9 mouse cellular contexts compared by ENCODE assay signal in the genomic region with DNA sequence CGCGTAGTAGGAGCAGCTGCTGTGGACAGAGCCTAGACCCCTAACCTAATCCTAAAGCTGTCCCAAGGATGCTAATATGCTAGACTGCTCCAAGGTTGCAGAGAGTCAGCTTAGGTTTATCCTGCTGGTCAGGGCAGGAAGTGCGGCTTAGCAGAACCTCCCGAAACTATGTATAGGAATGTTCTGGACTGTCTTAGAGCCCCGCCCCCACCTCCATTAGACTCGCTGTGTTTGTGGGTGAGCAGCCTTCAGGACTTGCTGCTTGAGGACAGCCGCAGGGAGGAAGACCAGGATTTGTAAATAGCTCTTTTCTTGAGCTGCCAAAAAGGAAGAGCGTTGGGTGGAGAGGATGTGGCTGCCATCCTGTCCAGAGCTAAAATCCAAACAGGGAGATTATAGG. TPM values are rescaled to one million over a fixed set of nuclear protein-coding genes. Genes with fewer than 3 reads are reported as not detected.
DNase-seq lines count a peak whose midpoint lies in the region; ATAC-seq and TF ChIP-seq lines count a peak whose summit lies in the region.
"Had no signal": no experiment of that assay in that cellular context is flagged by ENCODE, and none has a peak within 500 bp of the region (broad histone marks: within the 10 kb centered on the region; RNA-seq: fewer than 3 reads in every experiment).

No protein-coding gene starts in this region.

- peak; percentile 97 for DNase-seq in heart, adult 11 months
- DNase-seq in heart, embryonic 10.5 days (ENCODE audit: low spot score): no peak
- DNase-seq in NIH3T3 (ENCODE audit: low read depth): peak; percentile 64
- peak; percentile 47 to 48 for DNase-seq in heart, postnatal 10 days
- DNase-seq in lung, postnatal 0 days (ENCODE audit: low spot score): peak; percentile 83
- no peak for DNase-seq in cerebellum, postnatal 10 days
- DNase-seq in right cerebral cortex, postnatal 14 days: no peak

- no peak overlapping the region for H3K27ac ChIP-seq in heart, embryonic 10.5 days
- peak overlapping the region; percentile 84 for H3K27ac ChIP-seq in lung, postnatal 0 days (ENCODE audit: low read length)
- no peak overlapping the region for H3K27ac ChIP-seq in forebrain, embryonic 15.5 days (replicated peaks)

- peak; percentile 80 for ATAC-seq in lung, postnatal 0 days
- no peak for ATAC-seq in forebrain, embryonic 15.5 days (replicated peaks)

- intact Hi-C loops in heart, postnatal 10 days (cut with DNase I): no loop called here

- peak; percentile 93 for TF ChIP-seq EP300 in lung, postnatal 0 days (IDR thresholded peaks at IDR 0.05)

- no peak overlapping the region for H3K4me3 ChIP-seq in heart, embryonic 10.5 days
- H3K4me3 ChIP-seq in lung, postnatal 0 days (ENCODE audit: low read depth, low read length): no peak overlapping the region
- H3K4me3 ChIP-seq in forebrain, embryonic 15.5 days: no peak overlapping the region

- 72% methylated on average over 8 of the region's 8 CpGs for WGBS in heart, embryonic 10.5 days
- WGBS in lung, postnatal 0 days: 46% methylated on average over 8 of the region's 8 CpGs
- 80% methylated on average over 8 of the region's 8 CpGs for WGBS in forebrain, embryonic 15.5 days

- no peaks in the 10 kb centered on the region for H3K36me3 ChIP-seq in heart, embryonic 10.5 days
- no peaks in the 10 kb centered on the region for H3K36me3 ChIP-seq in lung, postnatal 0 days (ENCODE audit: insufficient read depth, low read length)
- no peaks in the 10 kb centered on the region for H3K36me3 ChIP-seq in forebrain, embryonic 15.5 days

- H3K4me1 ChIP-seq in heart, embryonic 10.5 days: peaks cover 40% of the 10 kb centered on the region
- peaks cover 28% of the 10 kb centered on the region; the same call in 1 of the 2 replicates for H3K4me1 ChIP-seq in lung, postnatal 0 days (ENCODE audit: insufficient read depth, low read depth, low read length)
- peaks cover 24% of the 10 kb centered on the region for H3K4me1 ChIP-seq in forebrain, embryonic 15.5 days

- TF ChIP-seq CTCF in lung, postnatal 0 days (IDR thresholded peaks at IDR 0.05): peak; percentile 74

- no peaks in the 10 kb centered on the region for H3K9me3 ChIP-seq in heart, embryonic 10.5 days
- no peaks in the 10 kb centered on the region for H3K9me3 ChIP-seq in lung, postnatal 0 days (ENCODE audit: low read length)
- H3K9me3 ChIP-seq in forebrain, embryonic 15.5 days: no peaks in the 10 kb centered on the region
- H3K9me3 ChIP-seq: G1E had no signal

- H3K9ac ChIP-seq in lung, postnatal 0 days (replicated peaks; ENCODE audit: low read depth): no peak overlapping the region
- no peak overlapping the region for H3K9ac ChIP-seq in forebrain, embryonic 15.5 days (replicated peaks)

- H3K4me2 ChIP-seq in lung, postnatal 0 days (replicated peaks; ENCODE audit: low read depth, low read length): peak overlapping the region; percentile 22
- no peak overlapping the region for H3K4me2 ChIP-seq in forebrain, embryonic 15.5 days (replicated peaks)

- H3K27me3 ChIP-seq in heart, embryonic 10.5 days (ENCODE audit: insufficient read depth, poor library complexity, severe bottlenecking): no peaks in the 10 kb centered on the region
- H3K27me3 ChIP-seq in lung, postnatal 0 days (replicated peaks; ENCODE audit: insufficient read depth, low read length): no peaks in the 10 kb centered on the region
- H3K27me3 ChIP-seq in forebrain, embryonic 15.5 days: no peaks in the 10 kb centered on the region

RNA-seq across cellular contexts. Expression of a gene that starts 59.7 kb away (rescaled TPM):
- 52.5 and 64.0 TPM in 2 replicates for polyA plus RNA-seq in heart, embryonic 10.5 days (2016; fragmentation: Nextera tagmentation; extraction: Ambion mirVana)
- total RNA-seq in heart, postnatal 10 days (2021): 10 to 100 TPM; 24.0 to 24.3 TPM
- 40.1 and 42.1 TPM in 2 replicates for polyA plus RNA-seq in lung, postnatal 0 days (2015; fragmentation: Nextera tagmentation; extraction: Ambion mirVana)
- polyA plus RNA-seq in forebrain, embryonic 15.5 days (2015; fragmentation: Nextera tagmentation; extraction: Ambion mirVana): 71.7 and 73.2 TPM in 2 replicates

Comparison
In these comparisons a context has a peak if more than half of its experiments do, and no peak if none do; other contexts are left out.
1. DNase-seq: peak in heart, adult 11 months (single experiment), NIH3T3 (single experiment), heart, postnatal 10 days (2 of 2) and lung, postnatal 0 days (single experiment); none in heart, embryonic 10.5 days (single experiment), cerebellum, postnatal 10 days (0 of 2) and right cerebral cortex, postnatal 14 days (single experiment).